Mouse (Mus musculus) skeletal muscle tissue, adult 2 months (tissue): ENCODE results near the gene Capn3.

Source experiments
- DNase-seq: peaks from one replicate; pipeline ENCODE4 v3.0.0-alpha.2; 2012; ENCODE audit warnings: low read depth, low spot score

The Capn3 gene

DNA sequence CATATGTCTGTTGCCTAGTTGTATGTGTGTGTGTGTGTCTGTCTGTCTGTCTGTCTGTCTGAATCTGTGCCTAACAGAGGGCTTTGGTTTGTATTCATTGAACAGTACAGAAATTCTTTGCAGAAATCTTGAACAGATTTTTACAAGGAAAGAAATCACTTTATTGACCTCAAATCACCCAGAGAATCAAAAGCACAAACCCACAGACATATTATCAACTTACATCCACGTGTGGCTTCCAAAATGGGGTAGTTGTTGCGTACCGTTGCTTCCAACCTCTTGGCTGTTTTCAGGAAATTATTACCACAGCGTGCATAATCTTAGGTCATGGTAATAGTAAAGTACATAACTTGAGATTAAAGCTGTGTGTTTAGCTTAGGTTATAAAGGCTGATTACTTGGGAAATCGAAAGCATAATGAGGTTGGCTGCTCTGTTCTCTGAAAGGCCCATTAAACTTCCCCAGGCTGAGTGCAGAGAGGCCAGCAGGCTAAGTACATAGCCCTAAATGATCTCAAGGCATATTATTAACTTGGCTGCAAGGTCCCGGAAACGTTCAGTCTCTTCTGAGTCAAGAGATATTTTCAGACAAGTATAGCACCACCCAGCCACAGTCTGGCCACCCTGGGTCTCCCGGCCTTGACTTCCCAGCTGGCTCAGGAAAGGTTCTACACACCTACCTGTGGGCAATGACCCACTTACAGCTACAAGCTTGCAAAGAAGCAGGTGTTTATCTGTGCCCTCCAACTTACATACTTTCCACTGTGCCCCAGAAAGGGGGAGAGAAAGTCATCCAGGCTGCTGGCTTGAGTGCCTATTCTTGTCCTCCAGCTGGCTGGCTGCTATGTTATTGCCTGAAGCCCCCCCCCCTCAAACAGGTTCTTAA is 26.9 kb downstream of the Capn3 start:
- peak; percentile 72 for DNase-seq

DNA sequence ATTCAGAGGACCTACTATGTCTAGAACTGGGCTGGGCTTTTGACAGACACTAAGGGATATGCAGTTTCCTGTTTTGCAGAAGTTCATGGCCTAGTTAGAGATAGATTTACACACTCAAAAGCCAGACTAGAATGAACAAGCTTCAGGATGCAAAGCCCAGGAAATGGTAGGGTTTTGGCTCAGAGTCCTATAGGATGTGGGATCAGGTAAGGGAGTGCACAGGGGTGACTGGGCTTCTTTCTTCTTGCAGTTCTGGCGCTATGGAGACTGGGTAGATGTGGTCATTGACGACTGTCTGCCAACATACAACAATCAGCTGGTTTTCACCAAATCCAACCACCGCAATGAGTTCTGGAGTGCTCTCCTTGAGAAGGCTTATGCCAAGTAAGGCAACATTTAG is 28.4 kb downstream of the Capn3 start:
- no peak for DNase-seq

DNA sequence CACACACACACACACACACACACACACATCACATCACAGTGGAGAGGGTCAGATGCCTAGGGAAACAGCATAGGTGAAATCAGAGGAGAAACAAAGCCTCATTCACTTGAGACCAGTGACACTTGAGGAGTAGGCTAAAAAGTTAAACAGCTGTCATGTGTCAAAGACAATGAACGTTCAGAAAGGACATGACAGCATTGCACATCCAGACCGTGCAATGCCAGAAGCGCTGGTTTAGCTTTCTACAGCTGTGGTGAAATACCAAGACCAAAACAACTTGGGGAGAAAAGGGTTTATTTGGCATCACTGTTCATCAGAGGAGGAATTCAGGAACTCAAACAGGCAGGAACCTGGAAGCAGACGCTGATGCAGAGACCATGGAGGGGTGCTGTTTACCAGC is 37.4 kb downstream of the Capn3 start:
- DNase-seq = no peak

DNA sequence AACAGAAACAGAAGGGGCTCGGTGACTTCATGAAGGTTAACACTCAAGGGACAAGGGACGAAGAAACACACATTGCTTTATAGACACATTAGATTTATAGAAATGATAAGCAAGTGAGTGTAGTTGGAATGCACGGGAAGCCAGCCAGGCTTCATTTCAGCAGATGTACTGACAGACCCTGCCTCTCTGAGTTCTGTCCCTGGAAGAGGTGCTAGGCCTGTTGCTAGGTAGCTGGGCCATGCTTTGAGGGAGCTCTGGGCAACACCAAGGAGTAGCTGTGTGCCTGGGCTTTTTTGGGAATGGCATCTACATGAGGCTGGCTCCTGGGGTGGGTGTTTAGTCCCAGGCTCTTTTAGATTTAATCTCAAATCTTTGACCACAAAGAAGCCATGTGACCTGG is 40.7 kb downstream of the Capn3 start:
- no peak for DNase-seq

DNA sequence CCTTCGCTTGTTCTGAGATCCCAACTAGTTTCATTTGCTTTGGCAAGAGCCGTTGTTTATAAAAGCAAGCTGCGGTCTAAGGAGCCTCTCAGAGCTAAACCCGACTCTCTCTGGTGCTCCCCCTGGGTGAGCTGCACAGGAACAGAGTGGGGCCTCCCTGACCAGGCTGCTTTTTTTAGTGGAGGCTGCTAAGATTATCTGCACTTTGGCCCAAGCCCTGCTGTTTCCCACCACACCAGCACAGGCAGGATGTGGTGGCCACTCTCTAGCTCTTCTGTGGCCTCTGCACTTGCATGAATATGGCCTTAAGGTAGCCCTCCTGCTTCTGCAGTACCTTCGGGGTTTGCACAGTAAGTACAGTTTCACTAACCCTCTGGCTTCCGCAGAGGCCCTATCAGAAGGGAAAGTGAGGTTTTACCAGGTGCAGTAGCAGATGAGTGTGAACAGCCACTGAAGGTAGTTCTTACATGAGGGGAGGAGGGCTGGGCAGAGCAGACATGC is 44.2 kb downstream of the Capn3 start:
- DNase-seq = no peak

DNA sequence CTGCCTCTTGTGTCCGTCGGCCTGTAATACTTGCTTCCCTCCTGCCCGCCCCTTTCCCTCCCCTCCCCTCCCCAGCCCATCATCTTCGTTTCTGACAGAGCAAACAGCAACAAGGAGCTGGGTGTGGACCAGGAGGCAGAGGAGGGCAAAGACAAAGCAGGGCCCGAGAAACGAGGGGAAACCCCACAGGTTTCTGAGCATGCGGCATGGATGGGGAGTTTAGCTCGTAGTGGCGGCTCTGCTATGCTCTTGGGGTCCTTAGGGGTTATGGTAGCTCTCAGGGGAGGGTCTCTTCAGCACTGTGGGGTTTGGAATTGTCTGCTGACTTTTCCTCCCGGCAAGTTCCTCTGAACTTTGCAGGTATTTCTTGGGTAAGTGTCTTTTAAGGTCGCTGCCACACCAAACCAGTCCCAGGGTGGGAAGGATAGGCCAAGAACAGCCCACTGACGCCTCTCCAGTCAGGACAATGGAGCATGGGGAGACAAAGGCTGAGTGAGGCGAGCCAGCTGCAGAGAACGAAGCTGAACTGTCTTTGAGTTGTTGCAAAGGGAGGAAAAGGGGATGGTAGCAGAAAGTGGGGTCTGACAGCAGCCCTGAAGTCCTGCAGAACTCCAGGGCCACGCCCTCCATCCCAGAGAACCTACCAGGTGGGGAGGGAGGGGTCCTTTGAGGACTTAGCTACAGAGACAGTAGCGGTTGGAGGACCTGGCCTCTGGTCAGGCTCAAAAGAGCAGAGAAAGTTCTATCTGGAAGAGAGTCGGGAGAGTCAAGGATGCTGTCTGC is 45.5 kb downstream of the Capn3 start:
- DNase-seq = no peak

DNA sequence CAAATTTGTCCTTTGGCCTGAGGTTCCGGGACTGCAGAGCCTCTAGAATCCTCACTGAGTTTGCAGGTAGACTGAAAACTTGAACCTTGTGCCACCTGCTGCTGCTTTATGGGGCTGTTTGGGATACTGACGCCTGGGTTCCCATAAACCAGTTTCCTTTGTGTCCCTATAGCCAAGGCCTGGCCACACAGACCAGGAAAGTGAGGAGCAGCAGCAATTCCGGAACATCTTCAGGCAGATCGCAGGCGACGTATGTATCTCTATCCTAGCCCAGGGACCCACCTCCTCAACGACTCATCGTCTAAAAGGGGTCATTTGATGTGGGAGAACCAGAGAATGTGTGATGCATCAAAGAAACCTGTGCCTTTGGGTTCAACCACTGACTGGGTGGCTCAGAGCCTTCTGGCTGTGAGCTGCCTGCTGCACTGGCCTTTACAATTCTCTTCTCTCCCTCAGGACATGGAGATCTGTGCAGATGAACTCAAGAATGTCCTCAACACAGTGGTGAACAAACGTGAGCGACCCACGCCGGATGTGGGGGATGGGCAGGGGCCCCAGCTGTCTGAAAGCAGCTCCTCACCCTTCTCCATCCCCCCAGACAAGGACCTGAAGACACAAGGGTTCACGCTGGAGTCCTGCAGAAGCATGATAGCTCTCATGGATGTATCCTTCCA is 46.2 kb downstream of the Capn3 start:
- DNase-seq = no peak

DNA sequence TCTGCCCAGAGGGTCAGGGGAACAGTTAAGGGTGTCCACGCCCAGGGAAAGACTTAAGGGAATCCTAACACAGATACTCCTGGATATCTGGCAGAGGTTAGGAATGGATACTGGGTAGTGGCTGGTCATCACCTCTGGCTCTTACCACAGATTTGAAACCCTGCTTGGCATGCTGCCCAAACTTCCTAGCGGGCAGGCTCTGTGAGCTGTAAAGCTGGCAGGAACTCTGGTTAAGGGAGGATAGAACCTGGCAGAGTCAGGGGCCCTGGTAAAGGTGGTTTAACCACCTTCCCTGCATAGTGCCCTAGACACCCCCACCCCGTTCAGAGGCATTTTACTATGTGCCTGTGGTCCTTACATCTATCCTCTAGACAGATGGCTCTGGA is 46.8 kb downstream of the Capn3 start:
- DNase-seq = no peak

DNA sequence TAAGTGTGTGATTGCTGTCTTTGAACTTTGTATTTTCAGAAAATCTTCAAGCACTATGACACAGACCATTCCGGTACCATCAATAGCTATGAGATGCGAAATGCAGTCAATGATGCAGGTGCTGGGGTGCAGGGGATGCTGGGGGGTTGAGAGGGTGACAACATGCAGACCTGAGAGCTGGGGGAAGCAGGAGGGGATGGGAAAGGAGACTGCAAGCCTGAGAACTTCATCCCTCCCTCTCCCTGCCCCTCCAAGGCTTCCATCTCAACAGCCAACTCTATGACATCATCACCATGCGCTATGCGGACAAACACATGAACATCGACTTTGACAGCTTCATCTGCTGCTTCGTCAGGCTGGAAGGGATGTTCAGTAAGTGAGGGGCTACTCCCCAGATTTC is 47.3 kb downstream of the Capn3 start:
- DNase-seq = no peak

DNA sequence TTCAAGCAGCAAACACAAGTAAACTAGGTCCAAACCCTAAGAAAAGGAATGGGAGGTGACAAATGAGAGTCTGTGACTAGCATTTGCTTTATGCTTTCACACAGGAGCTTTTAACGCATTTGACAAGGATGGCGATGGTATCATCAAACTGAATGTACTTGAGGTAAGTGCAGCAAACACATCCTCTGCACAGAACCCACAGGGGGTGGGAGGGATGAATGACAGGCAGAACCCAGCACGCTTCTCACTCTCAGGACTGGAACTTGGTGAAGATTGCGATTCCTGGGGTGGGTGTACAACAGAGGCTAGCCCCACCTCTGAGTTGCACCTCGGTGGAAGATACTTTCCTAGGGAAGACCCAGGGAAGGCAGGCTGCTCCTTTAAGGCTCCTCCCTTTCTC is 48.2 kb downstream of the Capn3 start:
- DNase-seq = no peak

DNA sequence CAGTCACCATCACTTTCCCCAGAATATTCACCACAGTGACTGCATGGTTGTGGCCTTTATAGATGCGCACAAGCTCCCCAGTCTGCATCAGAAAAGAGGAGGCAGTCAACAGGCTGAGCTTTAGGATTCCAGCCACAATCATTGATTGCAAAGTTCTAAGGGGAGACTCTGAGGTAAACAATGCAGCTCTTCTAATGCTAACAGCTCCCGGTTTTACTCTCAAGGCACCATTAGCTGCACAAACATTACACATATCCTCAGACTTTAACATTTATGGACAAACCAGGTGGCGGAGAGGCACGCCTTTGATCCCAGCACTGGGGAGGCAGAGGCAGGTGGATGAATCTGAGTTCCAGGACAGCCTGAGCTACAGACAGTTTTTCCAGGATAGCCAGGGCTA is 58.4 kb downstream of the Capn3 start:
- no peak for DNase-seq

DNA sequence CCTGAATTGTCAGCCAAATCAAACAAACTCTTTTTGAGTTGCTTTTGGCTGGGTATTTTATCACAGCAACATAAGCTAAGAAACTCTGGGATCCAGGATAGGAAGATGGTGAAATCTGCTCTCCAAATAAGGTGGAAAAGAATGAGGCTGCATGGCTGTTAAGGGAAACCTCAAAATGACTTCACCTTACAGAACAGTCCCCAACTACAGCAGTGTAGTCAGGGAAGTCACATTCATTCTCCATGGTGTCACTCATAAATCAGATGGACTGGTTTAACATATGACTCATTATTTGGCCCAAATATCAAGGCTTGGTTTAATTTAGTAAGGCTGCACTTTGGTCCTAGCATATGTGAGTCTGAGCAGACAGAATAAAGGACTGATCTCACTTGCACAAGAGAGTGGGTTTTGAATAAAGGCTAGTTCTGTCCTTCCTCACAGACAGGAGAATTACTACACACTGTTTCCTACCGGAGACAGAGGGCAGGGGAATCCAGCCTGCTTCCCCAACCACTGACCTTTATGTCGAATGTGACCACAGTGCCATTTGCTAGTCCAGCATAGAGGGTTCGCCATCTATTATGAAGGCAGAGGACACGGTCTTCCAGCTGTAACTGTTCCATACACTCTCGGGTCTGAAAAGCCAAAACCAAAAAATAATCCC is 62.9 kb downstream of the Capn3 start:
- peak; percentile 42 for DNase-seq

DNA sequence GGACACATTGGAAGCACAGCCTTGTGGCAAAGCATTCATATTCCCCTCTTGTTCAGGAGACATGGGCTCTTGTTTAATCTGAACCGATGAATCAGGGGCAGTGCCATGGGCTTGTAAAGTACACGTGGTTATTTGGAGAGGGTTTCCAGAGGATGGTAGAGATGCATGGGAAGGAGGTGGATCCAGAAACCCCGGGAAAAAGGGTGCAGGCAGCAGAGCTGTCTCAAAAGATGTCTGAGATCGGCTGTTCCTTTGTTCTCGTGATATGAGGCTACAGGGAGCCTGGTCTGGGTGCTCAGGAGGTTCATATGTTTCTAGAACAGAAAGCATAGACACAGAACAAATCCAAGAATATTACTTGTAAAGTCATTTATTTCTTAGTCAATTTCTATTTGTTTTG is 71.0 kb downstream of the Capn3 start:
- no peak for DNase-seq

DNA sequence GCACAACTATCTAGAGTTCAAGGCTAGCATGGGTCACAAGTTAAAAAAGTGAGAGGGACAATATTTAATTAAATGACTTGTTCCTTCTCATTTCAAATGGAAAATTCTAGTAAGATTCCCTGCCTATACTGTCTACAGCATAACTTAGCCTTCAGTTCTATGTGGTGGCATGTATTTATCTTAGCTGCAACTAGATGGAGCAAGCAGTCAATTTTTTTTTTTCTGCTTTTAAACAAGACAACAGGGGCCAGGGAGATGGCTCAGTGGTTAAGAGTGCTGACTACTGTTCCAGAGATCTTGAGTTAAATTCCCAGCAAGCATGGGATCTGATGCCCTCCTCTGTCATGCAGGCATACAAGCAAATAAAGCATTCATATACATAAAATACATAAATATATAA is 73.7 kb downstream of the Capn3 start:
- DNase-seq = no peak

DNA sequence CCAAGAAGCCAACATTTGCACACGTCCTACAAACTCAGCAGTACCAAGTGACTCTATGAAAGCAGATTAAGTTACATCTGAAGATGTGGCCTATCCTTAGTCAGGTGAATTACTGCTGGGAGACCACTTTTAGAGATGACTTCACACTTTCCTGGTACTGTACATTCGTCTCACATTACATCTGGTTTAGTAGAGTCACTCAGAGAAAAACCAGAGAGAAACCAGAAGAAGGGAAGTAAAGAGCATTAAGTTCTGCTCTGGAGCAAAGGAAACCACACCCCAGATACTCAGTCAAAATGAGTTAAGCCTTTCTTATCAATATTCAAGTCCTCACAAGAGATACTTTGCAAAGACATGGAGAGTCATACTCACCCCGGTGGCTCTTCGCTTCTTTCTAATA is 75.4 kb downstream of the Capn3 start:
- DNase-seq = peak; percentile 32

DNA sequence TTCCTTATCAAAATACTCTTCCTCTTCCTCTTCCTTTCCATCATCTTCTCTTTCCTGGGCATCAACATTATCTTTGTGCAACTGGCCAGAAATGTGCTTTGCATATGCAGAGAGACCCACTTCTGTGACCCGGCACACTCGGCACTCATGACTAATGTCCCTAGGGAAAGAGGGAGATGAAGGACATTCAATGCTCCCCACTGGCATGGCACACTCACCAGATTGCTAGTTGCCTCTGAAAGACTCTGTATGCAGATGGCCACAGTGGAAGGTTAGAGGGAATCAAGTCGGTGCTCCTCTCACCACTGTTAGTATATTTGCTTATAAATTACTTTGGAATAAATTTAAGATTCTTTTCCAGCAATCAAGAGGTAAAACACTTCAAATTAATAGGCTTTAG is 83.5 kb downstream of the Capn3 start:
- no peak for DNase-seq

DNA sequence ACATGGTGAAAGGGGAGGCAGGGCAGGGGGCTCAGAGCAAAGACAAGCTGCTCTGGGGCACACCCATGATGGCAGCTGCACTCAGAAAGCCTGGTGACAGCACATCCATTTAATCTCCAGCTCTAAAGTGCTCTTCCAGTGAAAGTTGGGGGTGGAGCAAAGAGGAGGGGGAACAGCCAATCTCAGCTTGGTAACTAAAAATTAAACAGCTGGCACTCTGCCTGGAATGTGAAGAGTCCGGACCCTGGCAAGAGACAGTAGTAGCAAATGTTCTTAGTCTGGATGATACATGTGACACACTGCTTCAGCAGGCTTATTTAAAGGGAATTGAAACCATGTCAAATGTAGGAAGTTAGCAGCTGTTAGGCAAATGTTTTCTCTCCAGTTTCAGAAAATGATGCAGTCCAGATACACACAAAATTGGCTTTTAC is 84.0 kb downstream of the Capn3 start:
- DNase-seq = peak; percentile 96

DNA sequence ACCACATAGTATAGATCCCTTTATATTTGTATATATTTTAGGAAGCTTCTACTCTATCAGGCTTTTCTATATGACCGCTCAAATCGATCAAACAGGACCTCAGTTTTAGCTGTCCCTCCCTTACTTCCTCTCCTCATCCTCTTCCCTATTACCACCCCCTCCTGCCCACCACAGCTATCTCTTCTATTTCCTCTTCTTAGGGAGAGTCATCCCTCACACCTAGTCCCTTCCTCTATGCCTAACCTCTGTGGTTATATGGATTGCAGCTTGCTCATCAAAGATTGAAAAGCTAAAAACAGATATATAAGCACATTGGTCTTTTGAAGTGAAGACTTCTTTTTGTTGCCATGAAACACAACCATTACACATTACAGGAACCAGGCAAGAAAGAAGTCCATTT is 88.9 kb downstream of the Capn3 start:
- DNase-seq = no peak
